Mouse (Mus musculus) liver, adult 2 months (tissue): ENCODE measurements at regions not wholly inside any gene's neighbourhood (a gene's known extent, or its start where the extent isn't known, plus 50 kb on each side); places are given as distances from the start of the nearest gene placed in this dataset.

Source experiments
- DNase-seq: peaks from one replicate; pipeline ENCODE4 v3.0.0-alpha.2; 2011; ENCODE audit warnings: low read depth, low spot score; ENCODE audit errors: extremely low read depth
- H3K27ac ChIP-seq: fragments of 200-500 bp; replicated peaks from 2 replicates; pipeline ENCODE4 v1.5.1; 2012; ENCODE audit warnings: low read depth, mild to moderate bottlenecking, control low read depth, inconsistent platforms, low read length; ENCODE audit not compliant: insufficient read depth
- H3K27me3 ChIP-seq: fragments of 200-500 bp; 2 replicates; pipeline ENCODE4 v1.6.1; 2012; ENCODE audit warnings: mild to moderate bottlenecking, moderate library complexity, low read length, inconsistent platforms; ENCODE audit not compliant: control insufficient read depth, insufficient read depth
- H3K36me3 ChIP-seq: fragments of 200-500 bp; 2 replicates; pipeline ENCODE4 v1.6.1; 2012; ENCODE audit warnings: low read length, inconsistent platforms; ENCODE audit not compliant: control insufficient read depth, insufficient read depth
- H3K4me1 ChIP-seq: fragments of 200-500 bp; 2 replicates; pipeline ENCODE4 v1.6.1; 2011; ENCODE audit warnings: low read length; ENCODE audit not compliant: control insufficient read depth, insufficient read depth
- H3K4me3 ChIP-seq: fragments of 200-500 bp; 2 replicates; pipeline ENCODE4 v1.5.1; 2011; ENCODE audit warnings: low read depth, mild to moderate bottlenecking, control low read depth, low read length, moderate library complexity; ENCODE audit not compliant: insufficient read depth
- H3K79me2 ChIP-seq: fragments of 200-500 bp; 2 replicates; pipeline ENCODE4 v1.6.1; 2012; ENCODE audit warnings: inconsistent platforms, mild to moderate bottlenecking, low read length, moderate library complexity; ENCODE audit not compliant: control insufficient read depth, insufficient read depth
- H3K9ac ChIP-seq: fragments of 200-500 bp; 2 replicates; pipeline ENCODE4 v1.6.1; 2012; ENCODE audit warnings: low read depth, mild to moderate bottlenecking, control low read depth, inconsistent platforms, low read length
- CTCF ChIP-seq: fragments of 200-500 bp; IDR thresholded peaks from 2 replicates; pipeline ENCODE4 v1.5.1; 2011; ENCODE audit warnings: low read depth, low read length, control low read depth
- POLR2A ChIP-seq: fragments of 200-500 bp; IDR thresholded peaks from 2 replicates; pipeline ENCODE4 v1.6.1; 2011; ENCODE audit warnings: low read length, control low read depth; ENCODE audit not compliant: insufficient read depth; ENCODE audit errors: extremely low read depth
- WGBS: fragments of 180-500 bp; shearing (Covaris S2); methylation state at CpG from one replicate; pipeline ENCODE4 v1.1.7; 2018; 5-methylcytosine and 5-hydroxymethylcytosine counted together

GRCm38 (mm10) chr13:34504879-34505278 is 148.4 kb downstream of the Pxdc1 start:
- Histone ChIP-seq H3K27ac (no peak overlapping the region), H3K4me1 (no peaks in the 10 kb centered on the region), H3K27me3 (no peaks in the 10 kb centered on the region), H3K79me2 (no peaks in the 10 kb centered on the region), H3K36me3 (no peaks in the 10 kb centered on the region), H3K9ac (no peak overlapping the region), H3K4me3 (no peak overlapping the region)
- WGBS: 87% methylated on average over 3 of the region's 3 CpGs
- TF ChIP-seq POLR2A (no peak), CTCF (no peak)
- no peak for DNase-seq

- no peak for TF ChIP-seq POLR2A
- no peaks in the 10 kb centered on the region for H3K27me3 ChIP-seq
- no peaks in the 10 kb centered on the region for H3K36me3 ChIP-seq
- H3K27ac ChIP-seq: no peak overlapping the region
- H3K9ac ChIP-seq: no peak overlapping the region
- H3K79me2 ChIP-seq: no peaks in the 10 kb centered on the region
- H3K4me1 ChIP-seq: no peaks in the 10 kb centered on the region
- H3K4me3 ChIP-seq: no peak overlapping the region
- DNase-seq: no peak
- 95% methylated on average over 2 of the region's 2 CpGs for WGBS
Measured at GRCm38 (mm10) chr13:34498910-34499309, 153.9 kb upstream of the Slc22a23 start.

- H3K27ac ChIP-seq: no peak overlapping the region
- H3K4me3 ChIP-seq: no peak overlapping the region
- no peak overlapping the region for H3K9ac ChIP-seq
- no peaks in the 10 kb centered on the region for H3K27me3 ChIP-seq
- WGBS: 24% methylated on average over 3 of the region's 3 CpGs
- H3K79me2 ChIP-seq: no peaks in the 10 kb centered on the region
- no peaks in the 10 kb centered on the region for H3K4me1 ChIP-seq
- peak; percentile 50 for DNase-seq
- no peak for TF ChIP-seq CTCF
- no peak for TF ChIP-seq POLR2A
- H3K36me3 ChIP-seq: no peaks in the 10 kb centered on the region
Measured at GRCm38 (mm10) chr13:34497667-34498066, 152.7 kb upstream of the Slc22a23 start.

- H3K9ac ChIP-seq: no peak overlapping the region
- H3K27ac ChIP-seq: no peak overlapping the region
- H3K79me2 ChIP-seq: no peaks in the 10 kb centered on the region
- H3K27me3 ChIP-seq: no peaks in the 10 kb centered on the region
- 94% methylated on average over 1 of the region's 1 CpGs for WGBS
- no peaks in the 10 kb centered on the region for H3K36me3 ChIP-seq
- TF ChIP-seq CTCF: no peak
- TF ChIP-seq POLR2A: no peak
- no peaks in the 10 kb centered on the region; the same call in 1 of the 2 replicates for H3K4me1 ChIP-seq
- no peak overlapping the region for H3K4me3 ChIP-seq
- no peak for DNase-seq
Measured at GRCm38 (mm10) chr13:34484831-34485230, 139.8 kb upstream of the Slc22a23 start.

GRCm38 (mm10) chr13:34481461-34481860 is 136.5 kb upstream of the Slc22a23 start:
- H3K4me1 ChIP-seq: no peaks in the 10 kb centered on the region; the same call in 1 of the 2 replicates
- 95% methylated on average over 10 of the region's 10 CpGs for WGBS
- H3K79me2 ChIP-seq: no peaks in the 10 kb centered on the region
- no peaks in the 10 kb centered on the region for H3K27me3 ChIP-seq
- DNase-seq: no peak
- no peaks in the 10 kb centered on the region for H3K36me3 ChIP-seq
- H3K4me3 ChIP-seq: no peak overlapping the region
- TF ChIP-seq POLR2A (no peak), CTCF (no peak)
- H3K27ac ChIP-seq: no peak overlapping the region
- H3K9ac ChIP-seq: no peak overlapping the region

GRCm38 (mm10) chr13:34470410-34470809 is 125.4 kb upstream of the Slc22a23 start:
- Histone ChIP-seq H3K4me1 (peaks cover 7% of the 10 kb centered on the region; the same call in 1 of the 2 replicates), H3K4me3 (no peak overlapping the region), H3K79me2 (no peaks in the 10 kb centered on the region), H3K36me3 (no peaks in the 10 kb centered on the region), H3K27ac (no peak overlapping the region), H3K27me3 (no peaks in the 10 kb centered on the region), H3K9ac (no peak overlapping the region)
- TF ChIP-seq CTCF (no peak), POLR2A (no peak)
- no peak for DNase-seq
- WGBS: 97% methylated on average over 1 of the region's 1 CpGs
